Mouse (Mus musculus) gastrocnemius, postnatal 36 days (tissue): ENCODE measurements around the gene Ikzf3. TPM values are rescaled to one million over a fixed set of nuclear protein-coding genes. Genes with fewer than 3 reads are reported as not detected.

Source experiments
- DNase-seq, 2 experiments: peaks; one replicate each; pipeline ENCODE4 v3.0.0; 2022
- intact Hi-C: fragments of 180-260 bp; cut with DNase I; formaldehyde crosslinking; loops from one replicate; pipeline ENCODE4 v1.15.1; 2025
- total RNA-seq, 2 experiments: library from RNA; stranded (reverse); gene quantifications; 2 replicates each; pipeline ENCODE4 v1.2.3; 2021

The Ikzf3 gene
- total RNA-seq, 2 experiments from 2014 or later = 1.3 TPM; not detected in 1

DNA sequence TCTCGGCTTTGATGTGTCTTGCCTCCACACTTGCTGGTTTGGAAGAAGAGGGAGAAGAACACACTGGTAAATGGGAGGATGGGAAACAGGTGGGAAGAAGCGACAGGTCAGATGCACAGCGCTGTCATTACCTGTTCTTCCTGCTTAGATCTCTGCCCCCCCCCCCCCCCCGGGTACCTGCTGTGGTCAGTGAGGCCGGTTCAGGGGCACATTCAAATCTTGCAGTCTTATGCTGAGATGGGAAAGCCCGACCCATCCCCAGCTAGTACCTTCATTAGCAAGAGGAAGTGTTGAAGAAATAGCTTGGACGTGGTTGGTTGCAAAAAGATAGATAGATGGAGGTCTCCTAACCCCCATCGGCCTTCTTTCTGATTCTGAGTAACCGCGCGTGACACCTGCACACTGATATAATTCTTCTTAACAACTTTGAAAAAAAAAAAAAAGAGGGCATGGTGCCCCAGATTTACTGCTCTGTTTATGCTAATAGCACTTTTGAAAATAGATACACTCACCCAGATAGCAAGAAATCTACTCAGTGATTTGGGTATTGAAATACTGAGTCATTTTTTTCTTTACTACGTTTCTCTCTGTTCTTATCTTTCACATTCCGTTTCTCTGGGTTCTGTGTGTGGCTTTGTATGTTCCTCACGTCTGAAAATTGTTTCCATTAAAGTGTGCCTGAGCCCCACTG is 68.7 kb downstream of the Ikzf3 start:
- intact Hi-C loops = no loop called here
- DNase-seq = no peak

DNA sequence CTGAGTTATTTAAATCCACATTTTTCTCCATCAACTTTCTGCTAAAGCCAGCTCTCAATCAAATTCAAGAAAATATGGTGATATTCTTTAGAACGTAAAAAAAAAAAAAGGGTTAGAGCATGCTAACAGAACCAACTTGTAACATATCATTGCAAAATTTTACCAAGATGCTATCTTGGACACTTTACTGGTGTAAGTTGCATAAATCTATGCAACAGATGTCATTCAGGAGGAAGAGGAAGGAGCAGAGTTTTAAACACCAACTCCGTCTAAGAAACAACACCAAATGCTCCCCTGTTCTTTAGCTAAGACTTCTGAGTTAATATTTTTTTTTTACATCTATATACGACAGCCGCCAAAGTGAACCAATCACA is 69.4 kb downstream of the Ikzf3 start:
- no peak for DNase-seq
- intact Hi-C loops = no loop called here

DNA sequence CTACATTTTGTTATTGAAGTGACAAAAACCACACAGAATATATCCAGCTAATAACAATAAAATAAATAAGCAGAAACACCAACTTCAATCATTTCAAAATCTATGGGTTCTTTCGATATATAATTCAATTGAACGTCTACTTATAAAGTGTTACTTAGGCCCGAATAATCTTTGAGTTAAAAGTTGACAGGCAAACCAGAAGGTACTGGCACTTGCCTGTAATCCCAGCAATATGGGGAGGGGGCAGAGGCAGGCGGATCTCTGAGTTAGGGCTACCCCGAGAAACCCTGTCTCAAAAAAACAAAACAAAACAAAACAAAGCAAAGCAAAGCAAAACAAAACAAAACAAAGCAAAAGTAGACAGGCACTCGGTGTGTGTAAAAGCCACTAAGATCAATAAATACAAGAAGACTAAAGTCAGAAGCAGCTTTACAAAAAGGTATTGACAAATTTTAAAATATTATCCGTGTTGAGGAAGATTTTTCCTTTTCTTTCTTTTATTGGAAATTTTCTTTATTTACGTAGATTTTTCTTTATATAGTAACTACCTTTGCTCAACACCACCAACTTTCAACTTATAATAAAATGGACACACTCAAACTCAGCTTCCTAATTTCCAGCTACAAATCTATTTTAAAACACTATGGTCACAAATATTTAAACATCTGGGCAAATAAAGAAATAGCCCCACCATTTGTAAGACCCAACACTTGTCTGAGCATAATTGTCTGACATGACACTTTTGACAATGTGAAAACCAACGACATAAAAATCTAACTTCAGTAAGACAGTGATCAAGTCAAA is 70.0 kb downstream of the Ikzf3 start:
- DNase-seq = no peak
- intact Hi-C loops = no loop called here

DNA sequence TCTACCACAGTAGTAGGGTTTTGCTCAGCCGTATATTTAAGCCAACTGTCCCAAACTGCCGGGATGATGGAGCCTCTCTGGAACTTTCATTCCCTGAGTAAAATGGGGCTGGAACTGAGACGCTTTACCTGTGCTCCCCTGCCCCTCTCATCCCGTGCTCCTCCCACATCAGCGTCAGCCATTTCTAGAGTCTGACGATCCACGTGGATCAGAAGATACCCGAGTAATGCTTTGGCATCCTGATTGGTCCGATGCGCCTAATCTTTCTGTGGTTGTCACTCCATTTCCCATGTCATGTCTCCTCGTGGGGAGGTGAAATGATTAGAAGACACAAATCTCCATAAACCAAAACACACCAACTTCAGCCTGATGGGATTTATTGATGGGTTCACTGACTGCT is 70.9 kb downstream of the Ikzf3 start:
- intact Hi-C loops = no loop called here
- DNase-seq = no peak

DNA sequence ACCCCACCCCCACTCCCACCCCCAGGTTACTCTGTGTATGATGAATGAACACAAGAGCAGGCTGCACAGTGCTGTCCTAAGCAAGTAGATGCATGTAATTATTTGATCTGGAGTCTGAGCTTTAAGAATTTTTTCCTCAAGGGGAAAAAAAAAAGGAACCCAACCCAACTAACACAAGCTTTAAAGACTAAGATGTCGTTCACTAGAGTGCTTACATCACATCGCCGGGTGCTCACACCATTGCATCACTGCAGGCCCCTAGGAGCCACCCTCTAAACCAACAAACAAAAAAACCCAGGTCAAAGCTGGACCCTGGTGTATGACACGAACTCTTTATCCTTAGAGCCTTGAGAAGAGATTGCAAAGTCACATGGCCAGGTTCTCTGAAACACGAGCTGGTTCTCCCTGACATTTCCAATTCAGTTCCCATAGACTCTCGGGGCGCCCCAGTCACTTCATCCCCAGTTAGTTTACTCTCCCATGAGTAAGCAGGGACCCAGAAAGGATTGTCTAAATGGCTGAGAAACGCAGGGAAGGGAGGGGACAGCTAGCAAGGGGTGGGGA is 71.8 kb downstream of the Ikzf3 start:
- DNase-seq = no peak
- intact Hi-C loops = no loop called here

DNA sequence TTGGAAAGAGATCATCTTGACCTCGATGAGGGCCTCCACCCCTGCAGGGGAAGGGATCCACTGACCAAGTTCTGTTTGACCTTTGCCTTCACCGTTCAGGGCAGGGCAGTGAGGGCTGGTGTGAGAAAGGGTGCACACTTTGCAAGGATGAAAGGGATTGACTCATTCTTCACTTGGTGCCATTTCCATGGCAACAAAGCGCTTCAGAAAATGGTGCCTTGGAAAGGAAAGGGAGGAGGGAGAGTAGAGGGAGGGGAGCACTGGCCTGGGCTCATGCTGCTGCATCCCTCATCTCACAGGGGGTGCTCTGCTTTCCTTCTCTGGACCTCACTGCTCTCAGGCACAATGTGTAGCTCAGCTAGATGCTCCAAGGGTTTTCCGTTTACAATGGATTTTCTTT is 73.1 kb downstream of the Ikzf3 start:
- DNase-seq = no peak
- intact Hi-C loops = no loop called here

DNA sequence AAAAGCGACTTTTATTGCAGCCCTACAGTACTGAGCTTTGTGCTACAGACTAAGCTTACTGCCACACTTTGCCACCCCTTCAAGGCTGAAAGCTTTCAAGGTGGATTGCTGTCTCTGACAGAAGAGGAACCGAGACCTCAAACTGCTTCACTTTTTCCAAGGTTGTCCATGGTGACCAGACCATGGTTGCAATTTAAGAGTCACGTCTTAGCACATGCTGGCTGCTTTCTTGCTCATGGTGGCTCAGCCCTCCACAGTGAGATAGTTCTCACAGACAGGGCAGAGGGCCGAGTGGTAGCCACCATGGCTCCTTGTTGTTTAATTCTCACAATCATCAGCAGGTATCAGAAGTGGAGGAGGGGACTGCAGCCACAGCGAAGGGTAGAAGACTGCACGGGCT is 75.0 kb downstream of the Ikzf3 start:
- intact Hi-C loops = no loop called here
- DNase-seq = no peak

DNA sequence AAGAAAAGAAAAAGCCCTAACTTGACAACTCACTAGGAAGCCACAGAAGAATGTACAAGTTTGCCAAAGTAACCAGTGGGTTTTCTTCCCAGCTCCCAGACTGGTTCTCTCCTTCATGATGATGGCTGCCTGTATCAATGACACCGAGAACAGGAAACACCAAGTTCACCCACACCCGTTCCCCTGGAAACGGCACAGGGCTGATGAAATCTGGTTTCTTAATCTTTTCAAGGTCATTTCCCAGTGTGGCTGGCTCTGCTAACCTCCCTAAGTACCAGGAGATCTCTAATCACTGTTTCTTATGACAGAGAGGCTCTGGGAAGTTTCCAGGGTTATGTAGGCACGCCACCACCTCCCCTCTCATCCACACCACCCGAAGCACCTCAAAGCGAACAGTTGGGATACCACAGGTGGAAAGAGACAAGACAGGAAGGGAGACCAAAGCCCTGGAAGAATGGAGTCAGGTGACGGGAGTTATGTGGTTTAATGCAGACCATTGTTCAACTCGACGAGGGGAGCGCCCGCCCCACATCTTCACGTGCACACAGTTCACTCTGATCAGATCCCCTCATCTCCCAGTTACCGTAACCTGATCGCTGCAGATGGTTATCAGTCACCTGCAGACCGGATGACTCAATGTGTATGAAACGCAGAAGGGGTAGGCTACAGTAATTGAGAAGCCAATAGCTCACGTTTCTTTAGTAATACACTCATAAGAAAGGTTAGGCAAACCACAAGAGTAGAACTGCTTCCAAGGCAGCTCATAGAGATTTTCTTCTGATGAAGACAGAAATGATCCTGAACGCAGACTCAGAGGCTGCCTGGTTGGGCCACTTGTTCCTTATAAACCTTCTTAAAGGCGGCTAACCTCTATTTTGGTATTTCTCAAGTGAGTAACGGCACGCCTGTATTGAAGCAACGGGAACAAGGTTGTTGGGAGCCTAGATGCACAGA is 75.8 kb downstream of the Ikzf3 start:
- intact Hi-C loops = no loop called here
- DNase-seq = no peak

DNA sequence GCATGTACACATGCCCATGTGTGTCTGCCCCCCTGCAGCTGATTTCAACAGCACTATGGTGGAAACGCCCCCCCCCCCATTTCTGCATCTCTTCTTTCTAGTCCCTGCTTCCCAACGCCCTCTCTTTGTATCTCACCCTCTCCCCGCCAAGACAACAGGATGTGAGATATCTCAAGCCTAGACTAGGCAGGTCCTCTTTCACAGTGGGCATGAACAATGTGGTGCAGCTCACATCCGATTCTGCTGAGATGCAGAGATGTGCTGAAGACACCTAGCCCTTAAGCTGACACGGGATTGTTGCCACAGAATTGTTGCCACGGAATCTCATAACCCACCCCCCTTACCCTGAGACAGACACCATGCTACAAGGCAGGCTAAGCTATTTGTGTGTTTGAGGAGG is 81.3 kb downstream of the Ikzf3 start:
- DNase-seq = no peak
- intact Hi-C loops = no loop called here

DNA sequence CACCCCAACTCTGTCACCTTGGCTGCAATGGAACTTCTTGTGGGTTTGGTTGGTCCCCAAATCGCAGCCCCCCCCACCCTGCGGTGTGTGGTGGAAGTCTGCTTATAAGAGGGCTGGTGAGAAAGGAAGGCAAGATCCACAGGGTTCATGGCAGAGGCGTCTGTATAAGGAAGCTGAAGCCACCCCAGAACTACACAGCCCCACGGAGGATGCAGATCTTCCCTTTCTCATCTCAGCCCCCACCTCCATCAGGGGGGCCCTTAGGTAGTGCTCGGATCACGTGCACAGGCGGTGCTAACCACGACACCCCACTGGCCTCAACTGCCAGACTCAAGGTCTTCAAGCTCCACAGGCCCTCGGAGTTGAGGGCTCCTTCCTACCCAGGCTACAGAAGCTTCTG is 81.9 kb downstream of the Ikzf3 start:
- intact Hi-C loops = no loop called here

DNA sequence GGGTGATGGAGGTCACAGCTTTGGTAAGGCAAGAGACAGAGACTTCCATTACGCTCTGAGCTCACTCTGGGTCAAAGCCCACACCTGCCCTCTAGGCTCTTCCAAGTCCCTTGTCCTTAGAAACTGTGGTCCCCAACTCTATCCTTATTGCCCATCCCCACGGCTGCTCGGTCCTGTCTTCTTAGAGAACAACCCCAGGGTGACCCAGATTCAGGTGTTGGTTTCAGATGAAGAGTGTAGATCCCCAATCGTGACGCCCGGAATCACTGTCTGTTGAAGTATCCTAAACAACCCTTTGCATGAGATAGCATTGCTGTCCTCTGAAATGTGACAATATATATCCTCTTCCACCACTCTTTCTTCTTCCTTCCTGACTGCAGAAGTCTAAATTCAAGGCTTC is 83.6 kb downstream of the Ikzf3 start:
- intact Hi-C loops = no loop called here
- DNase-seq = no peak

More for the DNA sequence above, 81.9 kb downstream of the Ikzf3 start:
- no peak for DNase-seq

DNA sequence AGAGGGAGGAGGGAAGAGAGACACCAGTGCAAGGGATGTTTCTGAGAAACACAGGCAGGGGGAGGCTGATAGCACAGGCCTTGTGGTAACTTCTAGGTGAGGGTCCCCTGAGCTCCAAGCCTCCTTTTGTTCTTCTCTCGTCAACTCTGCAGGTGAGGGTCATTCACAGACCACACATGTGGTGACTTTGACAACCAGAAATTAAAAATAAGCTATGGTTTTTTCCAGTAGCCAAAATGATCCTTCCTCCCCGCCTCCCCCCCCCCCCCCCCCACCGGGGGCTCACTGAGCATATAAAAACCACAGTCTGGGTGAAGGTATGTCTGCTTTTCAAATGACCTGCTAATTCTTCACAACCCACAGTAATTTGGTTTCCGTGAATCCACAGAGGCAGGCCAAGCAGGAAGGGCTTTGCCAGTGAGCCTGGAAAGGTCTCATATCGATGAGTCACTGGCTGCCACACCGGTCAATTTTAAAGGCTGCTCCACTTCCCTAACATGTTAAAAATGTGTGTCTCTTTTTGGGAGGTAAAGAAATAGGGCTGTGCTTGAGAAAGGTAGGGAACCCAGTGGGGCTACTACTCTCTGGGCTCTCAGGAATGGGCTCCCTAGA is 84.6 kb downstream of the Ikzf3 start:
- no peak for DNase-seq
- intact Hi-C loops = no loop called here

DNA sequence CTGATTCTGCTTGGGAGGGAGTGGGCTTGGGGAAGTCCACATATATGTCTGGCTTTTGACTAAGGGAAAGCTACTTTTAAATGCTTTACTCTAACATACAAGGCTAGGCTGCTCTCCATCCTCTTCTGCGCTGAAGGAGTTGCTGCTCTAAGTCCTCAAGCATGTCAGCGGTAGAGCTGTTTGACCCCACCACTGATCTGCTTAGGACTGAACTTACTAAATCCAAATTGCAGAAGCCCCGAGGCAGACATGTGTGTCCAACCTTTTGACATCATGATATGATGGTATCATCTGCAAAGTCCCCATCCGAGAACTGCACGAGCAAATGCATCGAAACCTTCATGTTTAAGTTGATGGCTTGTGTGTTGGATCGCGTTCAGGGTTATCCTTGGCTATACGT is 86.0 kb downstream of the Ikzf3 start:
- DNase-seq = no peak
- intact Hi-C loops = no loop called here

DNA sequence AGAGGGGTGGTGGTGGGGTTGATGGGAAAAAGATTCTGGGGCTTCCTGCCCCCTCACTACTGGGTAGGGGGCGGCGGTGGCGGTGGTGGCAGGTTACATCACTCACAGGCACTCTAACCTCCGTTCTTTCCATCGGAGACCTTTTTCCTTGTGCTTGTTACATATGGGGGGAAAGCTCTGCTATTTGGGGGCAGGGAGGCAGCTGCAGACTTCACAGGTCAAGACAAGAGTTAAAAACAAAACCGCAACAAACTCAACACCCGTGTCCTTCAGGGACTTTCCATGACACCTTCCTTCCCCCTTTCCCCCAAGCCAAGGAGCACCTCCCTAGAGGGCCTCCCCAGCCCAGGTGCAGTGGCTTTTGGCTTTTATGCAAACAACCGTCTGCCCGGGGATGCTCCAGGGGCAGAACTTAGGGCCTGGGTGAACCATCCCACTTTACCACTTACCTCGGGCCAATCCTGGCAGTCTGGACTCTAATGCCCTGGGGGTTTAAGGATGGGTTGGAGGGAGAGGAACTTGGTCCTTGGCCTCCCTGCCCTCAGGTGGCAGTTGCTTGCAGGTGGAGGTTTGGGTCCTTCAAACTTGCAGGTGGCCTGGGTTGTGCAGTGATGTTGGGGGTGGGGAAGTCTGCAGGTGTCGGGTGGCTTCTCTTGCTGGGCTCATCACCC is 86.6 kb downstream of the Ikzf3 start:
- no peak for DNase-seq
- intact Hi-C loops = no loop called here

DNA sequence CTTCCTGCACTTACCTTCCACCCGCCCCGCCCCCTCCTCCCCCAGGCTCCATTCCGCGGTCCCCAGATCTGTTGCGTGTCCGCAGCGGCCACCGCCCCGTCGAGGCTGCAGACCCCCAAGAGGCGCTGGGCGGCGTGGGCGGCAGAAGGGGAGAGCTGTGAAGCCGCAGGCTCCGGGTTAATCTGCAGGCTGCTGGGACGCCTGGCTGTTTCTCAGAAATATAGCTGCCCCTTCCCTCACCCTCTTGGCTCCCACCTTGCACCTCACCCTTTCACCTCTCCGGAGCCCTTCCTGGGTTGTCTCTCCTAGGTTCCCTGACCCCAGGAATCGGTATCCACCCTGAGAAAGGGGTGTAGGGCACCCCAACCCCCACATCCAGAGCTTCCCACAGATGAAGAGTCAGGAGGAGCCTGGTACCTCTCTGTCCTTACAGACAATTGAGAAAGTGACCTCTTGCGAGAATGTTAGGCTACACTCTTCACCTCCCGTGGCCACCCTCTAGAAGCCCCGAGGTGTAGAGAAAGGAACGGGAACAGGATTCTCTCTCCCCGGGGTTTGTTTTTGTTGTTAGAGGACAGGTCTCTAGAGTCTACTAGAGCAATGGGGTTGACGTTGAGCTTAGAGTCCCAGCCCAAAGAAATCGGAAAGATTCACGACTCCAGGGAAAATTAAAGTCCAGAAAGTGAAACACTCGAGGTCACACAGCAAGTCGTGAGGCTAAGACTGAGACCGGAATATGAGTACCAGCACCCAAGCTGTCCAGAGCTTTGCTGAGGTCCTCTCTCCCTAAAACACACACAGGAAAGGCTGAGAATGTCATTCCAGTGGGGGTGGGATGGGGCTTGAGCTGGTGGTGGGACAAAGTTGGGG is 87.5 kb downstream of the Ikzf3 start:
- intact Hi-C loops = no loop called here
- DNase-seq = no peak

DNA sequence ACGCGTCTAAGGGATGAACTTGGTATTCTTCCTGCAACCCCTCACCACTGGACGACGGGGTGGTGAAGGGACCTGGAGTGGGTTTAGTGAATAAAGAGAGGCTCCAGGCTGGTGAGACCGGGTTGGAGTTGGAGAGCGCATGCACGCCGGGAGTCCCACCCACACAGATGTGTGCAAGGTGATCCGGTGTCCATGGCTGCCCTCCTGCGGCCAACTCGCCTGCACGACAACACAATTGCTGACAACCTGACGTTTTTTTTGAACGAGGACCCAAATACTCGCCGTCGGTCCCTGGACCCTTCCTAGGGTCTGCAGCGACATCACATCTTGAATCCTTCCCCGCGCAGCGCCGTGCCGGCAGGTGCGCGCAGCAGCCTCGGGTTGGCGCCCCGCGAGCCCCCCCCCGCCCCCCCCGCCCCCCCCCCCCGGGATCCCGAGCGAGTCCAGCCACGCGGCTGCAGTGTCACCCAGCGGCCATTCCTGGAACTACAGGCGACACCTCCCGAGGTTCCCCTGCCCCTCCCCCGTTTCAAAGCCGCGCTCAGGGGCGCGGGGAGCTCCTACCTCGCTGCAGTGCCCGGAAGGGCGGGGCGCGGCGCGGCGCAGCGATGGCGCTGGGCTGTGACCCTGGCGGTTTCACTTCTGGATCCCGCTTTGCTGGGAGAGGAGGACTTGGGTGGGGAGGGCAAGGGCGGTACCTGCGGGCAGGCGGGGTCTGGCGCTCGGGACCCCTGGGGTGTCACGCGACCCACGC is 88.3 kb downstream of the Ikzf3 start:
- intact Hi-C loops = loop anchor here (2.0 kb wide), 2 partner anchors 115 to 193 kb away; no protein-coding TSS in a partner anchor

DNA sequence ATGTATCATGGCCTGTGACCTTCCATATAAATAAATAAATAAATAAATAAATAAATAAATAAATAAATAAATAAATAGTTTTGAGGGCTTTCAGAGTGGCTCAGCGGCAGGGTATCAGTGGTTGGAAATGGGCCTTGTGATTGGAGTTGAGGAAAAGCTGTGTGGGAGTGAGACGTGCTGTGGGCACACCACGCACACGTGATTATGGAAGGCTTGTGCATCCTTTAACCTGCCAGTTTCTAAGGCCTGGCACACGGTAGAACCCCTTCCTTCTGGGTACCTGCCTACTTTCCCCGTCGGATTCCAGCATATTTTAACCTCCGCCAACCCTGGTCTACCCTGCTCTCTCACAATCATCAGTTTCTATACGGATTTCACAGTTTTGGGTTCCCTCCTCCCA is 88.9 kb downstream of the Ikzf3 start:
- intact Hi-C loops = loop anchor here (2.0 kb wide), 2 partner anchors 114 to 192 kb away; no protein-coding TSS in a partner anchor

More for the DNA sequence above, 88.3 kb downstream of the Ikzf3 start:
- DNase-seq = peak; percentile 72 to 74

DNA sequence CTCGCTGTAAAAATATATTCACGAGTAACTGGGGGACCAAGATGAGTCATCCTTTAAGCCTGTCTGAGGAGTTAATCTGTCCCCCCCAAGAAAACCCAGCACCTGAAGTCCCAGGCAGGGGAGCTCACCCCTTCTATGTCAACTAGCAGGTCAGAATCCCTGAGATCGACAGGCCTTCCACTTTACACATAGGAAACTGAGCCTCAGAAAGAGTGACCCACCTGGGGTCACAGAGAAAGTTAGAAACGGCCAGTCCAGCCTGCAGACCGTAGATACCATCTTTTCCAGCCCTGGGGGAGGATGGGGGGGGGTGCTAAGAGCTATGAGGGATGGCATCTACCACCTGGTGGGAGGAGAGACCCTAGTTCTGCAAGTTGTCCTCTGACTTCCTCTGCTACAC is 89.3 kb downstream of the Ikzf3 start:
- intact Hi-C loops = loop anchor here (2.0 kb wide), 2 partner anchors 114 to 192 kb away; no protein-coding TSS in a partner anchor

More for the DNA sequence above, 88.9 kb downstream of the Ikzf3 start:
- no peak for DNase-seq

More for the DNA sequence above, 89.3 kb downstream of the Ikzf3 start:
- DNase-seq = no peak
